Mouse (Mus musculus): Measurements from ENCODE around the gene Etnk1.
A peak's percentile ranks its signal among the peaks of the same experiment; 100 is the strongest.
"Not testable (repeated sequence)": the region's sequence is repeated elsewhere in the genome, so short reads cannot be mapped to it uniquely, and the experiment has no call there.

Etnk1 gene

DNA sequence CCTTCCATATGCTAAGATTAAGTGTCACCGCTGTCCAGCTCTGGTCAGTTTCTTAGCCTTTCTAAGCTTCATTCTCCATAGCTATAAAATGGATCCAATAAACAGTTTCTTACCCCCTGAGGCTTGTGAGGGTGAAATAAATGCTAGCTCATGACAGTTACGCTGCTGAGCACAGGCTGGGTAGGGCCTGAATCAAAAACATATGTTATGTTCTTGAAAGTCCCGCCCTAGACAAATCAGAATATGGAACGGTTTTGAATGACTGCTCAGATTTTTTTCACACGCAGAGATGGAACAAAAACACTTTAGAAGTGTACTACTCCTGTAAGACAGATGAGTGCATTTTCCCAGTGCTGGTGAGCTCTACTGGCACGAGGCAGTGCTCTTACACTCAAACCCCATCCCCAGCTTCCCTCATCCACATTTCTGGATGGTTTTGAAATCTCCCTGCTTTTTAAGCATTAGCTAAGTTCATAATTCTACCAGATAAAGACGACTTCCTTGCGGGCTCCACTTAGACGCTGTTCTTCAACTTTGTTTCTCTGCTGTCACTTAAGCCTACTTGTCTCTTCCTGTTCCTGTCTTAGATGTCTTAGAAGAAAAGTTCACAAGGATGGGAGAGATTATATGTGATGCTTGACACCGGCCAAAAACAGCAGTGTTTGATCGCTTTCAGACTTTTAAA lies 4.9 kb downstream of the Etnk1 start:
- DNase-seq = no peak

DNA sequence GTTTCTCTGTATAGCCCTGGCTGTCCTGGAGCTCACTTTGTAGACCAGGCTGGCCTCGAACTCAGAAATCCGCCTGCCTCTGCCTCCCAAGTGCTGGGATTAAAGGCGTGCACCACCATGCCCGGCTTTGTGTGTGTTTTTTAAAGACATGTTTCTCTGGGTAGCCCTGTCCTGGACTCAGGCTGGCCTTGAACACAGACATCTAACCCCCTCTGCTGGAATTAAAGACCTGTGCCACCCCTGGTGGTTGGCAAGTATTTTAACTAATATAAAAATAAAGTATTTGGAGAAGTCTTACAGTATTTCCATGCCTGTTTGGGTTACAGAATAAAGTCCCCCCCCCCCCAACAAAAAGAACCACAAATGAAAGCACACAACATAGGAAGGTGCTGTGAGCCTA lies 5.7 kb downstream of the Etnk1 start:
- not testable (repeated sequence) for DNase-seq

DNA sequence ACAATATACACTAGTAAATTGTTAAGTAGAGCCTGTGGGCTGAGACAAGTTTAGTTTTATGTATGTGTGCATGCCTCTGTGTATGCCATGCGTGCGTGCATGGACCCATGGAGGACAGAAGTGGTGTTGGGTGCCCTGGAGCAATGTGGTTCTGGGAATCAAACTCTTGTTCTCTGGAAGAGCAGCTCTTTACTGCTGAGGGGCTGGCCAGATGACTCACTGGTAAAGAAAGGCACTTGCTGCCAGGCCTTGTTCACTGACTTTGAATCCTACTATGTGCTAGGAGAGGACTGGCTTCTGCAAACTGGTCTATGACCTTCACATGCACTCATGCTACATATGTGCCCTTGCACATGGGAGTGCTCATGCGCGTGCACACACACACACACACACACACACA lies 7.2 kb downstream of the Etnk1 start:
- no peak for DNase-seq

DNA sequence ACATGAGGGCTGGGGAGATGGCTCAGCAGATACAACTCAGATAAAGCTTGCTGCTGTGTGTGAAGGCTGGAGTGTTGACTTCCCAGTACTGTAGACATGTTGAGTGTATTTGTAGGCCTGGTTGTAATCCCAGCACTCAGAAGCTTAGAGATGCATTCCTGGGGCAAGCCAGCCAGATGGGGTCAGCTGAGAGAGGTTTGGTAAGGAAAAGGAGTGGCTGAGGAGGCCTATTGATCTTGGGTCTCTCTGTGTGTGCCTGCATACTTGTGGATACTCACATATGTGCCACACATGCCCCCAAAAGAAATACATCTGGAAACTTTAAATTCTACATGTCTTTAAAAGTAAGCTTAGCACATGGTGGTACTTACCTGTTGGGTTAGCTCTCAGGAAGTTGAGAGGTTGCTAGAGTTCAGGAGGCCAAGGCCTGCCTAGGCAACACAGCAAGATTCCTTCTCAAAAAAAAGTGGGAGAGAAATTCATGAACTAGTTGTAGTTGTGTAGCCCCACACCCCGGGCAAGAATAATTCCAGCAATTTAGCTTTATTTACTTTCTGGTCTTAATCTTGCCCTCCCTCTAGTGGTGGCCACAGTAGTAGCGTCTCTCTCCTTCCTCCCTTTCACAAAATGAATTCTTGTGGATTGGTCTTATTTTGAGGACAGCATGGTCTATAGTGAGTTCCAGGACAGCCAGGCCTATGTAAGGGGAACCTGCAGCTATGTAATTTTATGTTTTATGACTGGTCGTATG lies 8.1 kb downstream of the Etnk1 start:
- DNase-seq = peak; percentile 55

DNA sequence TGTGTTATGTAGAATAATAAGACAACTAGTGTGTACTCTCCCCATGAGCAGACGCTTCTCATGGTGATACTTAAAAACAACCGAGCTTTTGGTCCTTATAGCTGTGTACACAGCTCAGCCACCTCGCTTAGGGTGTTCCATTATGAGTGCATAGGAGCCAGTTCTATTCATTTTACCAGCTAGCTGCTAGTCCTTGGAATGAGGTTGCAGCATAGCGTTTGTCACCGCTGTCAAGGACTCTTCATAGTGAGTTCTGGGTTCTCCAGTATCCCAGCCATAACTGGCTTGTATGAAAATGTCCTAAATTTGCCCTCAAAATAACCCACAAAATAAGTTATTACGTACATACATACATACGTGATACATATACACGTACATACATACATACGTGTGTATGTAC lies 9.1 kb downstream of the Etnk1 start:
- peak in 1 of 2 experiments; percentile 3 for DNase-seq

DNA sequence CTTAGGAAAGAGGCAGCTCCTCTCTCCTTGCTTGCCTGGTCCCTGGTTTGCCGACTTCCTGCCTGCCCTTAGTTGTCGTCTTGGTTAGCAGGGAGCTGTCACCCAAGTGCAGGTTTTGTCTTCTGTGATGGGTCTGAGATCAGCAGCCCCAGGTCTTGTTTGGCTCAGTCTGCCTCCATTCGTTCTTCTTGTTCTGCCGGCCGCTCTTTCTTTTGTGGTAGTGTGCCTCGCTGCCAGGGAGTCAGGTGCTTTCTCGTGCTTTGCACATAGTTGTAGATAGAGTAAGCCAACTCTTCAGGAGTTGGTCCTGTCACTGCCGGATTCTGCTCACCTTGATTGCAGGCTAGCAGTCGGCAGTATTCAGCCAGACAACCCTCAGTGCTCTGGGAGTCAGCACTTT lies 9.6 kb downstream of the Etnk1 start:
- no peak for DNase-seq

DNA sequence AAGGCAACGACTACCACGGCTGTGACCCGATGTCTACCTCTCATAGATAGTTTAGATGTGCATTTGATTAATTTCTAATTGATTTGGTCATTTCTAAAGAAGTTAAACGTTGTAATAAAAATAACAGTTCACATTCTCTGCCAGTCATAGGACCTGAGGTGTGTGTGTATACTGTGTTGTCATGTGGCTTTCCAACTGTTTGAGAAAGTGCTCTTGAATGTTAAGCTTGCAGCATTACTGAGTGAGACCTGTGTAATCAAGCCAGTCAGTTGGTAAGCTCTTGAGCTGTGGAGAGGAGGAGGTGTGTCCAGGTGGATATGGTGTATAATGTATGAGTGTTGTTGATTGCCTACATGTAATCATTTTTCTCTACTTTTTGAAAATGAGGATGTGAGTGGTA lies 12.2 kb downstream of the Etnk1 start:
- no peak for DNase-seq

DNA sequence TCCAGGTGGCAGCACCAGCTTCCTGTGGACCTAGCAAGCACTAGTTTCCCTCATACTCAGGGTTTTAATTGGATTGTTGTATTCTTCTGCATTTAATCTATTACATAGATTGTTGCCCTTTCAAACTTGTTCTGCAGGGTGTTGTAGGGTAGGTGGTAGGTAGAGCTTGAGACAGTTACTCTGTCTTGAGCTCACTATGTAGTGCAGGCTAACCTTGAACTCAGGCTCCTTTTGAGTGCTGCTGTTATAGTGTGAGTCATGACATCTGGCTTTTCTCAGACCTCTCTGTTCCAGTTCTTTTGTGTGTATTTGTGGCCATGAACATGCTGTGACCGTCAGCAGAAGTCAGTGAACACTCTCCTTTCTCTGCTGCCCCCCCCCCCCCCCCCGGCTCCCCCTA lies 12.7 kb downstream of the Etnk1 start:
- DNase-seq = no peak

DNA sequence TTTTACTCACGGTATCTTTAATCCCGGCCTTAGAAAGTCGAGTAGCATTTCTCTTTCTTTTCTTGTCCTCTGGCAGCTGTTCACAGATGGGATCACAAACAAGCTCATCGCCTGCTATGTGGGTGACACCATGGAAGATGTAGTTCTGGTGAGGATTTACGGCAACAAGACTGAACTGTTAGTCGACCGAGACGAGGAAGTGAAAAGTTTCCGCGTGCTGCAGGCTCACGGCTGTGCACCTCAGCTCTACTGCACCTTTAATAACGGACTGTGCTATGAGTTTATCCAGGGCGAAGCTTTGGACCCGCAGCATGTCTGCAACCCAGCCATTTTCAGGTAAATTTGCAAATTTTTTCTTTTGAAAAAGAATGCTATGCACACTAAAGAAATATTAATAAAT lies 13.5 kb downstream of the Etnk1 start:
- peak in 1 of 2 experiments; percentile 1 for DNase-seq

DNA sequence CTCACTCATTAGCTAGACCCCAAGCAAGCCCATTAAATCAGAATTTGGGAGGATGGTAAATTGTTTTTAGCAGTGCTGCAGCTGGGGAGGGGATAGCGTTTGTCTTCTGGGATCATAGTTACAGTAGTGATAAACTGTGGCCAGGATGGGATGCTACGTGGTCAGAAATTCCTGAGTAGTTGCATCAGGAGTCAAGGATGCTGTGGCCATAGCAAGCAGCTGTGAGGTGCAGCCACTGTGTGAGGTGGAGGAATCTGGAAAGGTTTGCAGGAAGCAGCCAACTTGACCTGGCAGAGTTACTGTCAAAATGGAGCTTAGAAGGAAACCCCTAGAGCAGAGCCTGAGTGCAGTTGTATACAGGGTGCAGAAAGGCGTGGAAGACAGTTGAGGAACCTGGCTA lies 17.1 kb downstream of the Etnk1 start:
- DNase-seq = peak in 1 of 2 experiments; percentile 2

DNA sequence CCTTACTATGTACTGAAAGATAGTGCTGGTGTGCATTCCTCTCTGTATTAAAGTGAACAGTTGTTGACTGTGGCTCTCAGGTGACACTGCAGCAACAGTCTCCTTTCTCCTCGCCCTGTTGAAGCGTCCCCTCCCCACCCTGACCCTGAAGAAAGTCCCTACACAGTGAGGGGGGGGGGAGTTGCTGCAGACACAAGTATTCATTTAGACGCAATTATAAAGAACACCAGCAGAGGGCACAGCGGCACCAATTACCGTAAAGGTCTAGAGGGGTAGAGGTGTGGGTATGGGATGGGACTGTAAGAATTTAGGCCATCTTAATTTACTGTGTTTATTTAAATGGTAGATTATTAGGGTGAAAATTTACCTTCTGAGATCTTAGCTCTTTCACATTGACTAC lies 17.7 kb downstream of the Etnk1 start:
- DNase-seq = peak in 1 of 2 experiments; percentile 31

DNA sequence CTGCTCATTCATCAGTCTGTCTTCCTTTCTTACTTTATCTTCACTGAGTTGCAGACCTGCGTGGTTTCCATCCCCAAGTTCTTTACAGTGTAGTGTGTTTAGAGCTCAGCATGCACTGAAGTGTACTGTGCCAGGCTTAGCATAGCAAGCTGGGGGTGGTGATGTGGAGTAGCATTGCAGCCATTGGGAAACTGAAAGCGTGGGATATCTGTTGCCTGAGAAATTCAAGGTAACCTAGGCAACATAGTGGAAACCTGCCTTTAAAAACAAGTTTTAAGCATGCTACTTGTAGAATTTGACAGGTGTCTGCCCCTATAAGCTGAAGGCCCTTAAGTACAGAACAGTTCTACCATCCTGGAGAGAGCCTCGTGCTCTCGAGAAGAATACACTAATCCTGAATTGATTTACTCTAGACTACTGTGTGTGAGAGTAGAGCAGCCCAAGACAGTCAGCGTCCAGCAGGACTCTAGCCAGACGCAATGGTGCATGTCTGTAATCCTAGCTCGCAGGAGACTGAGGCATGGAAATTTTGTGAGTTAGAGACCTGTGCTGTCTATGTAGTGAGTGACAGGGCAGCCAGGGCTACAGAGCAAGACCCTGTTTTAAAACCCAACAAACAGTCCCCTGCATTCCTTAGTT lies 23.9 kb downstream of the Etnk1 start:
- no peak for DNase-seq

DNA sequence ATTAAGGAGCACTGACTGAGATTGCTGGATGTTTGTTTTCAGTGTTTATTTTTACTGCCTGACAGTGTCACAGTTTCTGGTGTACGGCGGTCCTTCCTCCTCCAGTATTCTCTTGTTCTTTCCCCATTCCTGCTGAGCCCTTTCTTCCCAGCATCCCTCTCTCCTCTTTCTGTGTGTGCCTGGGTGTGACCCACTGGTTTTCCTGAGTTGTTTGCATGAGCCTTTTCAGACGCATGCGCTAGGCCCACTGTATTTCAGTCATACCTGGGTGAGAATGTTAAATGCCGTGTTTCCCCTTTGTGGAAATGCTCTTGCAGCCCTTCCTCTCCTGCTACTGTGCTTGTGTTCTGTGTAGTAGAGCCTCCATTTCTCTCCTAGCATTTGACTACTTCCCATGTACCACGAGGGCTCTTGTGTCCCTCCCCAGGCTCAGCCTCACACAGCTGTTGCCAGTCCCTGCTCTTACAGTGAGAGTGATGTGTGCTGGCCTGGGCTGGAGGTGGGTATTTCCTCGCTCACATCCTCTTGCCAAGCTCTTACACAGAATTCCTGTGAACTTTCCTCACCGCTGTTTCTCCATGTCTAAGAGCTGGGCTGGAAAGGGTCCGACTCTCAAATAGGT lies 24.6 kb downstream of the Etnk1 start:
- no peak for DNase-seq

DNA sequence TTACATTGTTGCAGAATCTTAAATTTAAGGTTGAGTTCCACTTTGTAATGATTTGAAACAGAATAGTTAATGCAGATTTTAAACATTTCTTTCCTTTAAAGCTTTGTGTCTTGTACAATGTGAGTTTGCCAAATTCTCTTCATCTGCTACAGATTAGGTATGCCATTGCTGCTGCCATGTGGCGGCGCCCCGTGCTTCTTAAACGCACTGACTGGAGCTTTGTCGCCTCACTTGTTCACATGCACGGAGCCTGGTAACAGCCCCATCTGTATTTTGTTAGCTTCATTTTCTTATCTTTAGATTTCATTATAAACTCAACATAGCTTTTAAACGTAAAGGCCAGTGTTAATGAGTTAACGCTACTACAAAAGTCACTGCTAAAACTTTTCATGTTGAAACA lies 25.7 kb downstream of the Etnk1 start:
- no peak for DNase-seq

DNA sequence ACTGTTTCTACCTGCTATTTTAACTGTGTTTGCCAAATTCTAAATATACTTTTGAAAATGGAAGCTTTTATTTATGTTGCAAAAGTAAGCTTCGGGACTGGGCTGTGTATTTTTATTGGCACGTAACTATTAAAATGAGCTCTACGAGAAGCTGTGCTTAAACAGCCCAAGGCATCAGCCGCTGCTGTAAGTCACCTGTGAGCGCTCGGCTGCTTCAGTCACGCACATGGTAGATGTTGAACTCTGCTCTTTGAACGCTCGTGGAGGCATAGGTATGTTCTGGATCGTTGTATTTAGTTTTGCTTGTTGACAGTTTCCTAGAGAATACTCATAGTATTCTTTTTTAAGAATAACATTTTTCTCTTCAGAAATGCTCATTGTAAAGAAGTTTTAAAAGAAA lies 26.1 kb downstream of the Etnk1 start:
- DNase-seq = no peak

DNA sequence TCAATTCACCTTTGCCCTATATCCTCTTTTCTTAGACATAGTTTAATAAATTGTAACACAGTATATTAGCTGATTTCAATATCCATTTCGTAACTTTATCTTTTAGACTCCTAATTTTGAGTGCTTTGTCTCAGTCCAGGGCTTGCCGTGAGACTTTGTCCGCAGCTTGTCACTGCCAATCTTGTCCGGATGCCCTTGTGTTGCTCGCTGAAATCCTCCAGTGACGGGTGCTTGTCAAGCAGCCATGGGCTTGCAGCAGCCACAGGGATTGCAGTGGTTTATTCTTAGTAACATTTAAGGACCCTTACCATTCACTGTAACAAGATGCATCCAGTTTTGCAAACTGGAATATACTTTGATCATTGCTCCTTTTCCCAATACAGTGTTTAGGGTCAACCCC lies 26.6 kb downstream of the Etnk1 start:
- DNase-seq = no peak

DNA sequence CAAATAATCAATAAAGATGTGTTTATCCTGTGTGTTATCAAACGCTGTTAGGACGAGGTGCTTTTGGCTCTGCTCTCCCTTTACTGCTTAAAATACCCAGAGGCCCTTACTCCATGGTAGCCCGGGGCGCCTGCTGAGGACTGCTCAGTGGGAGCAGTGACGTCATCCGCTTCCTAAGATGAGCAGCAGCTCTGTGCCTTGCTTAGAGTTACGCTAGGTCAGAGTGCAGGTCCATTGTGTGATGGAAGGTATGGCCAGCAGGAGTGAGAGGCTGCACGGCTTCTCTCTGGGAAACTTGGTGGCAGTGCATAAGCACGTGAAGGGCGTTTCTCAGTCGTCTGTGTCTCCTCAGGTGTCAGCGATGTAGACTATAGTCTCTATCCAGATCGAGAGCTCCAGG lies 30.0 kb downstream of the Etnk1 start:
- DNase-seq = no peak

DNA sequence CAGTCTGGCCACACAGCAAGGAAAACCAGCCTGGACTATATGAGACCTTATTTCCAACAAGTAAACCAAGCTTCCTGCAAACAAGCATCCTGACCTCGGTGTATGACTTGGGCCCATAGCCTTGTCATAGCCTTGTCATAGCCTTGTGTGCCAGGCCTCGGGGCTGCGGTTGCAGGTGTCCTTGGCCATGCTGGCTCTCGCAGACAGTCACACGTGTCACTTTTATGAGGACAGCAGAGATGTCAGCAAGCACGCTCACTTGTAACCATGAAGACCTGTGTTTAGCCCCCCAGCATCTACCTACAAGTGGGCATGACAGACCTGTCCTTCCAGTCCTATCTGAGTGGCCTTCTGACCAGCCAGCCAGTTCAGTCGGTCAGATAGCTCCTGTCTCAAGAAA lies 31.4 kb downstream of the Etnk1 start:
- no peak for DNase-seq

DNA sequence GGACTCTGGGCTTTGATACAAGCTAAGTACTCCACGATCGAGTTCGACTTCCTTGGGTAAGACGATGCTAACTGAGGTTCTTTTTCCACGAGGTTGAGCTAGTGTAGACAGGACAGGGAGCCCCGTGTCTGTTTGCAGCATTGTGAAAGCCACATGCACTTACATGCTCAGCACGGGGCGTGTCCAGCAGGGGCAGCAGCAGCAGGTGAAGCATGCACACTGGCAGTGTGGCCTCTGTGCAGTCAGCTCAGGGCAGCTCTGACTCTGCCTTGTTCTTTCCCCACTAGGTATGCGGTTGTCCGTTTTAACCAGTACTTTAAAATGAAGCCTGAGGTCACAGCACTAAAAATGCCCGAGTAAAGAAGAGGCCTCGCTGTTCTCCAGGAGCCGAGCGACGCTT lies 36.1 kb downstream of the Etnk1 start:
- no peak for DNase-seq

DNA sequence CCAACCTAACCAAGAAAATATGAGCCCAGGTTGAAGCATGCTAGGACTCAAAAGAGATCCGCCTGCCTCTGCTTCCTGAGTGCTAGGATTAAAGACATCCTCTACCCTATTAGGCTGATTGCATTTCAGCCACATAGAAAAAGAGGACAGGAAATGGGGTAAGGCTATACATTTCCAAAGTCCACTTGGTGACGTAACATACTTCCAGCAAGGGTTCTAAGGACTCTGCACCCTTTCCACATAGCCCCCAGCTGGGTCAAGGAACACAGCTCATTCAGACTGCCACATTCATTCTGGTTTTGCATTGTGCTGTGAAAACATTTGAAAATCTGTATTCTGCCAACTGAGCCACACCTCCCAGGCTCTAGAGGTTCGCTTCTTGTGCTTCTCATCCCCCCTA lies 41.9 kb downstream of the Etnk1 start:
- no peak for DNase-seq

DNA sequence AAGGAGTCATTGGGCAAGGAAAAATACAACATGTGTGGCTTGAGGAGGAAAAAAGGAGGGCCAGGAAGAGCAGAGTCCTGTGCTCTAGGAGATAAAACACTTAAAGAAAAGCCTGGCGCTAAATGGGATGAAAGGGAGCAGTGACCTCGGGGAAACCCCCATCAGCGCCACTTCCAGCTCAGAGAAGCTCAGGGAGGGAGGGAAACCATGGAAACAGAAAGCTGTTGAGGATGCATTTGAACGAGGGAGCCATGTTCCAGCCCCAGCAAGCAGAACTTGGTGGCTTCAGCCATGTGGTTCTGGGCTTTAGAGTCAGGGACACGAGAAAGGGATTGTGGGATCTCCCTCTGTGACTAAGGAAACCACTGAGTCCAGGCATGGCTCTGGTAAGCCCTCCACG lies 45.7 kb downstream of the Etnk1 start:
- DNase-seq = no peak

DNA sequence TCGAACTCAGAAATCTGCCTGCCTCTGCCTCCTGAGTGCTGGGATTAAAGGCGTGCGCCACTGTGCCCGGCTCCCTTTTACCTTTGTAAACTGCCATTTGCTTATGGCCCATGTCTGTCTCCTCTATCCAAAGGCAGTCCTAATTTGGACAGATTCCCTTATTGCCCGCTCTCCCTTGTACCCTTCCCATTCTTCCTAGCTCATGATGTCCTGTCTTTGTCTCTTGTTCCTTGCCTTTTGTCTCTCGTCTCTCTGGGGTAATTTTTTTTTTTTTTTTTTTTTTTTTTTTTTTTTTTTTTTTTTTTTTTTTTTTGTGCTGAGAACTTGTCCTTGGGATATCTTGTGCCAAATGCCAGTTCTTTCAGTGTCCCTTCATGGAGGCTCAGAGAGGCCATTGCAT lies 46.4 kb downstream of the Etnk1 start:
- DNase-seq = no peak

DNA sequence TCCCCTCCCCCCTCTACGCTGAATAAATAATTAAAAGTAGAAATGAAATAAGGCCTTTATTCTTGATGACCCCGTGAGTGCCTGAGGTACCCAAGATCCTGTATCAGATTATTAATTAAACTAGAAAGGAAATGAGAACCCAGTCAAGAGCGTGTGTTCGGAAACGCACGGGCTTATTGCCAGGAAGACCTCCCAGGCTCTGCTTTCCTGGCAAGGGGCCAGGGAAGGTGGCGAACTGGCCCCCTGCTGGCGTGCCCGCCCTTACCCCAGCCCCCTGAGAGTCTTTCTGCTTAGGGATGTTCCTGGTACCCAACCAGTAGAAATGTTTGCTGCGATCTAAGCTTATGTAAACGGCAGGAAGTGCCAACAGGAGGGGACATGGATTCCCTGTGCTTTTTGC lies 49.2 kb downstream of the Etnk1 start:
- DNase-seq = peak in 1 of 2 experiments; percentile 36

DNA sequence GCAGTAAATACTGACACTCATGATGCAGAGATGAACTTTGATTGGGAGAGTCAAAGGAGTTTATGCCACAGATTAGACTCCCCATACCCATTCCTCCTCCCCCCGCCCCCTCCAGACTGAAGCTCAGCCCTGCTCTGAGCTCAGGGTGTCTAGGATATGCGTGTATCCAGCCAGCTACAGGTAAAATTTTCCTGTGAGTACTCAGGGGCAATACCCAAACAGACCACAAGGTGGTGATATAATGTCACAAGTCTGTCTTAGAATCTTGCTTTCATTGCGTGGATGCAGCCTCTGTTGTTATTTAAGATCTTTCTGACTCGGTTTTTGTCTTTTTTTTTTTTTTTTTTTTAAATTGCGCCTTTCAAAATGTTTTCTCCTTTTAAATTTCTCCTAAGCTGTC lies 52.3 kb downstream of the Etnk1 start:
- DNase-seq = peak in 1 of 2 experiments; percentile 69

All from lung, postnatal 4 days (tissue).